Mouse (Mus musculus): ENCODE measurements at regions not wholly inside any gene's neighbourhood (a gene's known extent, or its start where the extent isn't known, plus 50 kb on each side); places are given as distances from the start of the nearest gene placed in this dataset.

DNA sequence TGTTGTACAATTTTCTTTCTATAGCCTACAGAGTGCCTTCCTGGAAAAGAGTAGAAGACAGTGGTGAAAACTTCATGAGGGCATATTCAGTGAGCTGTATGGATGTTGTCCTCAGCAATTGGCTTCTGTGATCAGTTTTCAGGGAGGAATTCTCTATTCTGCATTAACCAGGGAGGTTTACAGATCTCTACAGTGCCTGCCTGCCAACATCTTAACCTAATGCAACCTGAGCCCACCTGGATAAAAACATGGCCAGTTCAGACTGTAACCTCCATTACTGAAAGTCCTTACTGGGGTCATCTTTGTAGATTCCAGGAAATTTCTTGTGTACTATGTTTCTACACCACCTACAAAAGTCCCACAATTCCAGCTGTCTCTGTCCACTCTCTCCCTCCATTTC lies 791.4 kb upstream of the Nectin3 start:
- no peak for DNase-seq (ENCODE audit: low spot score in 2 of 2)

DNA sequence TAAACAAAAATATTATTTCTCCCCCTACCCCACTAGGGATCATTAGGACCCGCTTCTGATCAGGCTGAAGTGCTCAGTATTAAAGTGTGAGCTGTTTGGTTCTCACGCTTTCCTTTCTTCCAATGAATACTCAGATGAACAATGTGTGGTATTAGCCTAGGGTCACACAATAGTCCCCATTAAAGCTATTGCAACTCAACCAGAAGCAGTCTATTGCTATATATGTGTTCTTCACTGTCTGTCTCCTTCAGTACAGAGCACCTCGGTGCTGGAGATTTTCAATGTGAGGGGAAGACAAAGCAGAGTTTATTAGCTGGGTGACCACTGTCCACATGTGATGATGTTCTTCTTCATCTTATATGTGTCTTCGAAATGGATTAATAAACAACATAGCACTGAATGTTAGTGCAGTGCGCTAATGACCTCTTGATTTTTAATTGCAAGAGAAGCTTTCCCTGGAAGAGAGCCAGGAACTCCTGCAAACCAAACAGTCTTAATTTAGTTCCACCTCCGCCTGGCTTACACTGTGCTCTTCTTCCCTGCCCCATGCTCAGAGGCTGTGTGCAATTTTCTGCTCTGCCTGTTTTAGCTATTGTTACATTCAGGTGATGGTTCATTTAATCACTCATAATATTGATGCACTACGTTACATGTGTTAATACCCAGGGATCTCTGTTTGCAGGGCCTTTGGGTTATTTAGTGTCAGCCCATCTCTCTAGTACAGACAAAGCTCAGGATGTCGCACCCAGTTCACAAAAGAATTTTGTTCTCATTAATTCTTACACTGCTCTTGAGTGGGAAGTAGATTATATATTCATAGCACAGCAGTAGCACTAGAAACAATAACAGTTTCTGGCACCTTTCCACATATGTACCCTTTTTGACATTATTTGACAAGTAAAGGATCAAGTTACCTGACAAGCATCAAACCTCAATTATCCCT lies 768.7 kb upstream of the Nectin3 start:
- peak in 1 of 2 experiments; percentile 5 for DNase-seq (ENCODE audit: low spot score in 2 of 2)

Data from left cerebral cortex, adult 8-10 months (tissue).